Mouse (Mus musculus): ENCODE results near the gene Dnm2.

- TF ChIP-seq POLR2A (IDR thresholded peaks at IDR 0.05; ENCODE audit: borderline replicate concordance, insufficient read depth, low read length) (no peak), CTCF (IDR thresholded peaks at IDR 0.05; ENCODE audit: borderline replicate concordance, insufficient read depth, low read depth, low read length) (no peak)
These were observed 43.8 kb upstream of the Dnm2 start for GRCm38 (mm10) chr9:21380868-21381267.
